Mouse (Mus musculus) gastrocnemius, postnatal 4 days (tissue): ENCODE results near the gene Ifi203. TPM values are rescaled to one million over a fixed set of nuclear protein-coding genes. Genes with fewer than 3 reads are reported as not detected.
"Not testable (repeated sequence)": the region's sequence is repeated elsewhere in the genome, so short reads cannot be mapped to it uniquely, and the experiment has no call there.

ENCODE experiments used
- DNase-seq, 2 experiments: peaks; one replicate each; pipeline ENCODE4 v3.0.0; 2021 to 2022; ENCODE audit warnings: low spot score in 2 of 2, mixed read lengths in 2 of 2
- total RNA-seq, 2 experiments: library from RNA; stranded (reverse); gene quantifications; 2 replicates each; pipeline ENCODE4 v1.2.3; 2021

Gene Ifi203
- total RNA-seq, 2 experiments from 2014 or later = 3.0 to 4.4 TPM

DNA sequence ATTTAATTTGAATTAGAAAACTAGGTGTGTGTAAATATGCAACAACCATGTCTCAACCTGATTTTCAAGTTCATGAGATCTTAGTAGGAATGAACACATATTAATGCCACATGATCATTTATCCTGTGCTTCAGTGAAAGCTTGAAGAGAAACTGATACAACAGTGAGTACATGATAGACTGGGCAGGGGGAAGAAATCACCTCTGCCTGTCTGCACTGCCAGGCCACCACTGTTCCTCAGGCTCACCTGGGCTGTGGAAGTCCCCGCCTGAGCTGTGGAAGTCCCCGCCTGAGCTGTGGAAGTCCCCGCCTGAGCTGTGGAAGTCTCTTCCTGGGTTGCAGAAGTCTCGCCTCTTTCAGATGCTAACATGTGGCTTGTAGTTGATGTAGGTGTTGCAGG is 36.6 kb downstream of the Ifi203 start:
- DNase-seq = not testable (repeated sequence)

DNA sequence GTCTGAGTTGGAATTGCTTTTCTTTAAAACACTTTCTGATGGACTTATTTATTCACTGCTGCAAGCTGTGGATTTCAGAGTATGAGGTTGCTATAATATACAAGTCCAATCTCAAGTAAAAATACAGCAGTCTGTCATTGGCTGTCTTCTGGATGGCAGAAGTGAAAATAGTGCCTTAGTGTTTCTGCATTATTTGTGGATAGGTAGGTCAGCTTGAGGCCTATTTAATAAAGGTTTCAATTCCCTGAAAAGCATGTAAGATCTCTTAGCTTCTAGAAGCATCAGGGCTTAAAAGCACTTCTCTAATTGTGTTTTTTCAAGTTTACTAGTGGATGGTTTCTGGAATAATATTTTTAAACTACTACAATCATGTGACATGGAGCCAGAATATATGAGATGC is 52.7 kb downstream of the Ifi203 start:
- DNase-seq = not testable (repeated sequence)

- not testable (repeated sequence) for DNase-seq
Observed at GRCm38 (mm10) chr1:173887026-173887787, 55.3 kb downstream of the Ifi203 start.

GRCm38 (mm10) chr1:173880004-173880666 is 62.3 kb downstream of the Ifi203 start:
- not testable (repeated sequence) for DNase-seq

GRCm38 (mm10) chr1:173879225-173879987 is 63.1 kb downstream of the Ifi203 start:
- DNase-seq = not testable (repeated sequence)

DNA sequence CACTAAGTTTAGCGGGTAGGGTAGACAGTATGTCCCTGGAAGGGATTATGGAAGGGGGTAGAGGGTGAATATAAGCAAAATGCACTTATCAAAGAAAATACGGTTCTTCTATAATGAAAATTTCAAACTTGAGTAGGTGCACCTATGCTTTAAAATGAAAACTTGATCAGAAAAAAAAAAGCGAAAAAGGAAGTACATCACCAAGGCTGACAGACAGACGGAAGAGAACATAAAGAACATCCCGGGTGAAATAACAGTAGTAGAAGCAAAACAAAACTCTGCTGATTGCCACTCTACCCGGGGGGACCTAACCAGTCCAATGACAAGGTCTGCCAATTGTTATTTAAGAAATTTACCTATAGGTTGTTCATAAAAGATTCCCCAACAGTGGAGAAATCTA is 64.2 kb downstream of the Ifi203 start:
- DNase-seq = not testable (repeated sequence)

DNA sequence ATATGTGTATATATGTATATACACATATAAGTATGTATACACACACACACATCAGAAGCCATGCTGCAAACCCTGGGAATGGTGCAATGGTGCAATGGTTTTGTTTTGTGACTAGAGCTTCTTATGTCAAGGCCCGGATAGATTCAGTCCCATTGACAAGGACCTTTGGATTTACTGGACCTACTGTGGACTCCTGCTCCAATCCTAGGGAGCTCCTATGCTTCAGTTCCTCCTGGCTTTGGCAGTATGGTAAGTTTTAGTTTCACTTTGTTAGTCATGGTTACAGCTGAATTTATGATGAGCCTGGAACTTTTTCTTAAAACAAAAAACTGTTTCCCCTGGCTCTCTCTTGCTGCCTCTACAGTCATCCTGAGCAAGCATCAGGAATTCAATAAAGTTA is 65.3 kb downstream of the Ifi203 start:
- not testable (repeated sequence) for DNase-seq

Other genes starting within 250 kb of the Ifi203 start
- 1 to 10 TPM; 2.5 to 3.1 TPM for gene Ifi207, start 200.9 kb downstream of the Ifi203 start, total RNA-seq
- 1 to 10 TPM; 3.1 to 3.6 TPM for gene Ifi204, start 175.7 kb downstream of the Ifi203 start, total RNA-seq
- 1 to 10 TPM; 1.0 to 1.4 TPM for gene Ifi211, start 29.6 kb downstream of the Ifi203 start, total RNA-seq
- 1 to 10 TPM; 6.1 to 7.1 TPM for gene Mndal, start 181 bp downstream of the Ifi203 start, total RNA-seq
- gene Ifi202b, start 40.1 kb upstream of the Ifi203 start, total RNA-seq = not detected
- gene Ifi205, start 89.1 kb upstream of the Ifi203 start, total RNA-seq = 1 to 10 TPM; 1.3 to 1.7 TPM
- gene Olfr433, start 98.0 kb upstream of the Ifi203 start, total RNA-seq = not detected
- gene Olfr432, start 106.5 kb upstream of the Ifi203 start, total RNA-seq = not detected
- gene Olfr430, start 123.9 kb upstream of the Ifi203 start, total RNA-seq = not detected
- gene Olfr429, start 141.7 kb upstream of the Ifi203 start, total RNA-seq = not detected
- not detected for gene Olfr427, start 154.2 kb upstream of the Ifi203 start, total RNA-seq
- gene Olfr231, start 178.5 kb upstream of the Ifi203 start, total RNA-seq = not detected
- not detected for gene Olfr424, start 188.8 kb upstream of the Ifi203 start, total RNA-seq
- gene Olfr420, start 213.0 kb upstream of the Ifi203 start, total RNA-seq = not detected
- under 1 TPM; 0.39 to 0.83 TPM for gene Spta1, start 230.1 kb upstream of the Ifi203 start, total RNA-seq